Mouse (Mus musculus) forebrain, postnatal 0 days (tissue): ENCODE measurements around the gene Pfkp. TPM values are rescaled to one million over a fixed set of nuclear protein-coding genes. Genes with fewer than 3 reads are reported as not detected.

Source experiments
- ATAC-seq: fragments of 200-750 bp; cut with Nextera tagmentation; 2 replicates; pipeline ENCODE4 v1.8.0; 2017; ENCODE audit warnings: mild to moderate bottlenecking, moderate library complexity
- DNase-seq: peaks from one replicate; pipeline ENCODE4 v3.0.0-alpha.2; 2015
- H3K27ac ChIP-seq: fragments of 300-500 bp; sonication (generic); 2 replicates; pipeline ENCODE4 v1.5.1; 2014; ENCODE audit warnings: low read depth, mild to moderate bottlenecking, antibody characterized with exemption, low read length, moderate library complexity, mixed read lengths
- H3K27me3 ChIP-seq: fragments of 300-500 bp; sonication (generic); 2 replicates; pipeline ENCODE4 v1.6.1; 2014; ENCODE audit warnings: mild to moderate bottlenecking, low read length, mixed read lengths; ENCODE audit not compliant: insufficient read depth
- H3K36me3 ChIP-seq: fragments of 300-500 bp; sonication (generic); 2 replicates; pipeline ENCODE4 v1.6.1; 2014; ENCODE audit warnings: mild to moderate bottlenecking, moderate library complexity; ENCODE audit not compliant: insufficient read depth
- H3K4me1 ChIP-seq: fragments of 300-500 bp; sonication (generic); 2 replicates; pipeline ENCODE4 v1.6.1; 2014; ENCODE audit warnings: antibody characterized with exemption; ENCODE audit not compliant: insufficient read depth
- H3K4me2 ChIP-seq: fragments of 300-500 bp; sonication (generic); 2 replicates; pipeline ENCODE4 v1.6.1; 2014; ENCODE audit warnings: low read depth, mild to moderate bottlenecking, moderate library complexity
- H3K4me3 ChIP-seq: fragments of 300-500 bp; sonication (generic); 2 replicates; pipeline ENCODE4 v1.5.1; 2014; ENCODE audit warnings: low read depth, low read length, mixed read lengths
- H3K9ac ChIP-seq: fragments of 300-500 bp; sonication (generic); 2 replicates; pipeline ENCODE4 v1.6.1; 2014; ENCODE audit warnings: mild to moderate bottlenecking
- H3K9me3 ChIP-seq: fragments of 300-500 bp; sonication (generic); 2 replicates; pipeline ENCODE4 v1.6.1; 2016; ENCODE audit warnings: low read length
- CTCF ChIP-seq: sonication (generic); IDR thresholded peaks from 2 replicates; pipeline ENCODE4 v1.5.1; 2016; ENCODE audit warnings: antibody characterized with exemption, control low read depth, low read depth
- WGBS: fragments of 180-500 bp; shearing (Covaris S2); extraction: QIAGEN DNeasy Blood & Tissue Kit; methylation state at CpG from one replicate; pipeline ENCODE4 v1.1.7; 2014; 5-methylcytosine and 5-hydroxymethylcytosine counted together
- polyA plus RNA-seq: library from polyadenylated mRNA; unstranded; fragments of >200 nt; fragmentation: Nextera tagmentation; extraction: Ambion mirVana; gene quantifications from 2 replicates; pipeline ENCODE4 v1.2.1, GENCODE M21; 2015
- total RNA-seq: library from RNA; depleted of rRNA; stranded (reverse); fragments of >200 nt; gene quantifications from 2 replicates; pipeline ENCODE4 v1.2.3, GENCODE M21; 2014

Gene Pfkp
- total and polyA plus RNA-seq, 2 experiments from 2014 or later, result 207 to 213 TPM

GRCm38 (mm10) chr13:6659314-6659713 is 10.7 kb upstream of the Pfkp start:
- ATAC-seq, result no peak
- H3K4me2 ChIP-seq, result no peak overlapping the region
- H3K9me3 ChIP-seq, result no peaks in the 10 kb centered on the region
- no peak overlapping the region for H3K27ac ChIP-seq
- no peaks in the 10 kb centered on the region for H3K27me3 ChIP-seq
- TF ChIP-seq CTCF, result no peak
- H3K36me3 ChIP-seq, result no peaks in the 10 kb centered on the region
- no peak for DNase-seq
- H3K9ac ChIP-seq, result no peak overlapping the region
- H3K4me1 ChIP-seq, result no peaks in the 10 kb centered on the region
- 78% methylated on average over 6 of the region's 6 CpGs for WGBS
- H3K4me3 ChIP-seq, result no peak overlapping the region

GRCm38 (mm10) chr13:6657300-6657699 is 8.7 kb upstream of the Pfkp start:
- WGBS, result 77% methylated on average over 2 of the region's 2 CpGs

GRCm38 (mm10) chr13:6649542-6649941 is 965 bp upstream of the Pfkp start:
- 59% methylated on average over 3 of the region's 3 CpGs for WGBS
- peak; percentile 44 for TF ChIP-seq CTCF
- no peak overlapping the region for H3K4me3 ChIP-seq
- DNase-seq, result no peak
- no peaks in the 10 kb centered on the region for H3K9me3 ChIP-seq
- H3K27me3 ChIP-seq, result no peaks in the 10 kb centered on the region
- ATAC-seq, result no peak
- H3K4me2 ChIP-seq, result peak overlapping the region; percentile 90; the same call in 1 of the 2 replicates
- H3K27ac ChIP-seq, result no peak overlapping the region; the same call in 1 of the 2 replicates
- H3K36me3 ChIP-seq, result no peaks in the 10 kb centered on the region
- peak overlapping the region; percentile 68; the same call in 1 of the 2 replicates for H3K9ac ChIP-seq
- H3K4me1 ChIP-seq, result no peaks in the 10 kb centered on the region; the same call in 1 of the 2 replicates

More at GRCm38 (mm10) chr13:6657300-6657699, 8.7 kb upstream of the Pfkp start:
- ATAC-seq, result no peak
- TF ChIP-seq CTCF, result no peak
- H3K4me3 ChIP-seq, result no peak overlapping the region
- no peak for DNase-seq
- H3K27ac ChIP-seq, result no peak overlapping the region
- H3K36me3 ChIP-seq, result no peaks in the 10 kb centered on the region
- H3K9ac ChIP-seq, result no peak overlapping the region
- no peaks in the 10 kb centered on the region for H3K27me3 ChIP-seq
- no peaks in the 10 kb centered on the region for H3K9me3 ChIP-seq
- H3K4me1 ChIP-seq, result no peaks in the 10 kb centered on the region
- no peak overlapping the region for H3K4me2 ChIP-seq

- Histone ChIP-seq H3K4me1 (no peaks in the 10 kb centered on the region; the same call in 1 of the 2 replicates), H3K4me3 (peak overlapping the region; percentile 65), H3K9me3 (no peaks in the 10 kb centered on the region), H3K27me3 (no peaks in the 10 kb centered on the region), H3K27ac (peak overlapping the region; percentile 76), H3K4me2 (peak overlapping the region; percentile 90), H3K9ac (peak overlapping the region; percentile 68), H3K36me3 (no peaks in the 10 kb centered on the region)
- TF ChIP-seq CTCF, result 0 out of 2 replicates have a peak, but pooled peaks have one; percentile 5
- under 1% methylated on average over 28 of the region's 28 CpGs for WGBS
- DNase-seq (no peak), ATAC-seq (peak; percentile 25)
Observed at GRCm38 (mm10) chr13:6647992-6648668, 447 bp downstream of the Pfkp start.

- 0 out of 2 replicates have a peak, but pooled peaks have one; percentile 3 for TF ChIP-seq CTCF
- under 1% methylated on average over 39 of the region's 39 CpGs for whole genome bisulfite sequencing
- ATAC-seq, result peak; percentile 52
Observed at GRCm38 (mm10) chr13:6647067-6647991, 1.2 kb downstream of the Pfkp start.

GRCm38 (mm10) chr13:6646674-6647066 is 1.9 kb downstream of the Pfkp start:
- H3K36me3 ChIP-seq, result no peaks in the 10 kb centered on the region
- H3K27ac ChIP-seq, result peak overlapping the region; percentile 76; the same call in 1 of the 2 replicates
- H3K4me3 ChIP-seq, result peak overlapping the region; percentile 65
- no peak for TF ChIP-seq CTCF
- peak overlapping the region; percentile 68 for H3K9ac ChIP-seq
- no peaks in the 10 kb centered on the region; the same call in 1 of the 2 replicates for H3K4me1 ChIP-seq
- peak overlapping the region; percentile 90 for H3K4me2 ChIP-seq
- no peaks in the 10 kb centered on the region for H3K27me3 ChIP-seq
- H3K9me3 ChIP-seq, result no peaks in the 10 kb centered on the region
- ATAC-seq, result no peak
- 34% methylated on average over 3 of the region's 3 CpGs for WGBS
- DNase-seq, result no peak

More at GRCm38 (mm10) chr13:6647067-6647991, 1.2 kb downstream of the Pfkp start:
- Histone ChIP-seq H3K27me3 (no peaks in the 10 kb centered on the region), H3K4me1 (no peaks in the 10 kb centered on the region; the same call in 1 of the 2 replicates), H3K27ac (peak overlapping the region; percentile 76), H3K36me3 (no peaks in the 10 kb centered on the region), H3K4me2 (peak overlapping the region; percentile 90), H3K9ac (peak overlapping the region; percentile 68), H3K9me3 (no peaks in the 10 kb centered on the region), H3K4me3 (peak overlapping the region; percentile 65)
- DNase-seq, result peak; percentile 70
